Mouse (Mus musculus): Measurements from ENCODE around the gene Ube2v1.

GRCm38 (mm10) chr2:167630421-167630820 lies 1.5 kb downstream of the Ube2v1 start:
- TF ChIP-seq CTCF (IDR thresholded peaks at IDR 0.05; ENCODE audit: low read depth) (no peak), EP300 (optimal IDR thresholded peaks at IDR 0.05) (no peak)

Measured in stomach, postnatal 0 days (tissue).